Mouse (Mus musculus): ENCODE measurements at regions not wholly inside any gene's neighbourhood (a gene's known extent, or its start where the extent isn't known, plus 50 kb on each side); places are given as distances from the start of the nearest gene placed in this dataset.

DNA sequence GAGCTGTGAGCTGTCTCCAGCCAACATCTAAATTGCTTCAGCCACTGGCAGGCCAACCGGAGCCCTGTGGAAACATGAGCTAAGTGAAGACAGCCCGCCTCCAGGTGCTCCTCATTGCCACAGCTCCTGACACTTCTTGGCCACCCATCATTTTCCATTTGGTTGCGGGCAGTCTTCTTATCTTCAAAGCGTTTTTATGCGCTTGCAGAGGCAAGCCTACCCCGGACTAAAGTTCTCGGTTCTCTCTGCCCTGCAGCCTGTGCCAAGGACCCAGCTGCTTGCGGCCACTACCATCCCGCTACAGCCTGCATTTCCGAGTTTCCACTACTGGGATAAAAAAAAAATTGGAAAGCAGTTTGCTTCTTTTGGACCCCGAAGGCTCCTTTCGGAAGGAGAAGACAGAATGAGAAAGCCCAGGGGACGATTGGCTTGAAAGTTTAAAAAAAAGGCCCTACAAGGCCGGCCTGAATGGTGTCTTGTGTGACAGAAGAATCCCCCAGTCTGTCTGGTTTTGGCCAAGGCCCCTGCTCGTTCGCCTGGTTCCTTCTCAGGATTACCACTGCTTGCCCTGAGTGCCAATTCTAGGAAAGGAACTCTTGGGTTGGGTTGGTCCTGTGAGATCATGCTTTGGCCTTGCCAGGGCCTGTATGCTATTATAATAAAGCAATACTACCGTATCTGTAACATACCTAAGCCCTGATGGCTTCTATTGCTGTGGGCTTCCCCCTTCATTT is 124.6 kb upstream of the Meis1 start:
- in situ Hi-C loops (cut with MboI; ENCODE audit: low pct_ligation_motif_present, low pct_unique_long_range_greater_than_20kb, low sequenced_read_pairs), result no loop called here

DNA sequence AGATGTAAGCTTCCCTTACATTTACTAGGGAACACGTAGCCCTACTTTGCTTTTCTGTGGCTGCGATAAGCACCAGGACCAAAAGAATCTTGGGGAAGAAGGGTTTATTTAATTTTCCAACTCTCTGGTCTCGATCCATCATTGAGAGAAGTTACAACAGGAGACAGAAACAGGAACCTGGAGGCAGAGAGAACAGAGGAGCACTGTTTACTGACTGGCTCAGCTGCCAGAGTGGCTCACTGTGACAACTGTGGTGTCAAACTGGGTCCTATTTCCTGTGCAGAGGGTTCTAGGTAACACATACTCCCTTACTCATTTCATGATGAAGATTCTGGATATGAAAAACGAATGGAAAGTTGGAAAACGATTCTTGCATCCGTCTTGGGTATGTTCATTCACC is 125.7 kb upstream of the Meis1 start:
- no peak overlapping the region for H3K9ac ChIP-seq (ENCODE audit: insufficient read depth, low read depth)
- no peaks in the 10 kb centered on the region for H3K36me3 ChIP-seq (replicated peaks in 1 of 2; ENCODE audit: control insufficient read depth in 1 of 2, insufficient read depth in 1 of 2, low read length in 1 of 2)
- no peaks in the 10 kb centered on the region for H3K4me1 ChIP-seq (ENCODE audit: control insufficient read depth in 1 of 2, insufficient read depth in 2 of 2)
- no peak overlapping the region for H3K4me2 ChIP-seq (ENCODE audit: insufficient read depth, low read depth, poor library complexity, severe bottlenecking)
- TF ChIP-seq BHLHE40 (IDR thresholded peaks at IDR 0.05; ENCODE audit: low read depth, low read length) (no peak), ZNF384 (IDR thresholded peaks at IDR 0.05; ENCODE audit: low read depth, low read length) (no peak), NELFE (IDR thresholded peaks at IDR 0.05; ENCODE audit: low read depth, low read length) (no peak), USF2 (conservative IDR thresholded peaks at IDR 0.05; ENCODE audit: low read depth, low read length) (no peak), JUN (IDR thresholded peaks at IDR 0.05; ENCODE audit: insufficient read depth, low read depth, low read length) (no peak), MAFK (IDR thresholded peaks at IDR 0.05; ENCODE audit: insufficient replicate concordance, low read length) (no peak), HCFC1 (IDR thresholded peaks at IDR 0.05; ENCODE audit: low read depth, low read length) (no peak), NRF1 (IDR thresholded peaks at IDR 0.05; ENCODE audit: low read depth, low read length) (no peak), ZMIZ1 (IDR thresholded peaks at IDR 0.05; ENCODE audit: low read depth, low read length) (no peak), ZKSCAN1 (IDR thresholded peaks at IDR 0.05; ENCODE audit: borderline replicate concordance, low read depth, low read length) (no peak), ELF1 (IDR thresholded peaks at IDR 0.05; ENCODE audit: low read depth, low read length) (no peak), SIN3A (IDR thresholded peaks at IDR 0.05; ENCODE audit: low read length) (no peak), E2F4 (IDR thresholded peaks at IDR 0.05; ENCODE audit: insufficient replicate concordance, low read depth, low read length) (no peak), EP300 (IDR thresholded peaks at IDR 0.05; ENCODE audit: low read length) (no peak), ETS1 (conservative IDR thresholded peaks at IDR 0.05; ENCODE audit: low read depth, low read length) (no peak), POLR2AphosphoS2 (IDR thresholded peaks at IDR 0.05; ENCODE audit: low read depth, low read length) (no peak), TCF12 (IDR thresholded peaks at IDR 0.05; ENCODE audit: low read depth, low read length) (no peak), USF1 (IDR thresholded peaks at IDR 0.05; ENCODE audit: low read depth, low read length) (no peak), JUND (conservative IDR thresholded peaks at IDR 0.05; ENCODE audit: low read depth, low read length) (no peak), CTCF (conservative IDR thresholded peaks at IDR 0.05 in 1 of 2, IDR thresholded peaks at IDR 0.05 in 1 of 2; ENCODE audit: low read depth in 2 of 2, low read length in 2 of 2) (no peak)
- no peak for DNase-seq (ENCODE audit: extremely low read depth)
- H3K27ac ChIP-seq (ENCODE audit: insufficient read depth, low read depth), result no peak overlapping the region
- H3K79me2 ChIP-seq (replicated peaks; ENCODE audit: control insufficient read depth, extremely low read depth, insufficient read depth, poor library complexity, severe bottlenecking), result no peaks in the 10 kb centered on the region
- in situ Hi-C loops (cut with MboI; ENCODE audit: low pct_ligation_motif_present, low pct_unique_long_range_greater_than_20kb, low sequenced_read_pairs) (no loop called here), dilution Hi-C loops (cut with MboI; ENCODE audit: extremely low pct_ligation_motif_present, extremely low pct_unique_long_range_greater_than_20kb, low sequenced_read_pairs) (no loop called here)
- H3K9me3 ChIP-seq (replicated peaks; ENCODE audit: low read length), result no peaks in the 10 kb centered on the region
- H3K4me3 ChIP-seq (replicated peaks in 1 of 3; ENCODE audit: low read depth in 2 of 3, low read length in 2 of 3, poor library complexity in 1 of 3), result no peak overlapping the region
- H3K27me3 ChIP-seq (replicated peaks), result no peaks in the 10 kb centered on the region

More for the DNA sequence above, 124.6 kb upstream of the Meis1 start:
- no peak overlapping the region for H3K4me3 ChIP-seq (replicated peaks in 1 of 3; ENCODE audit: low read depth in 2 of 3, low read length in 2 of 3, poor library complexity in 1 of 3)
- DNase-seq (ENCODE audit: extremely low read depth), result no peak
- H3K4me2 ChIP-seq (ENCODE audit: insufficient read depth, low read depth, poor library complexity, severe bottlenecking), result no peak overlapping the region
- no peak overlapping the region for H3K9ac ChIP-seq (ENCODE audit: insufficient read depth, low read depth)
- no peaks in the 10 kb centered on the region for H3K79me2 ChIP-seq (replicated peaks; ENCODE audit: control insufficient read depth, extremely low read depth, insufficient read depth, poor library complexity, severe bottlenecking)
- H3K9me3 ChIP-seq (replicated peaks; ENCODE audit: low read length), result no peaks in the 10 kb centered on the region
- no peak overlapping the region for H3K27ac ChIP-seq (ENCODE audit: insufficient read depth, low read depth)
- dilution Hi-C loops (cut with MboI; ENCODE audit: extremely low pct_ligation_motif_present, extremely low pct_unique_long_range_greater_than_20kb, low sequenced_read_pairs), result no loop called here
- H3K36me3 ChIP-seq (replicated peaks in 1 of 2; ENCODE audit: control insufficient read depth in 1 of 2, insufficient read depth in 1 of 2, low read length in 1 of 2), result no peaks in the 10 kb centered on the region
- H3K27me3 ChIP-seq (replicated peaks), result no peaks in the 10 kb centered on the region
- TF ChIP-seq USF1 (IDR thresholded peaks at IDR 0.05; ENCODE audit: low read depth, low read length) (no peak), TCF12 (IDR thresholded peaks at IDR 0.05; ENCODE audit: low read depth, low read length) (no peak), PAX5 (IDR thresholded peaks at IDR 0.05; ENCODE audit: low read length) (no peak)
- H3K4me1 ChIP-seq (ENCODE audit: control insufficient read depth in 1 of 2, insufficient read depth in 2 of 2), result no peaks in the 10 kb centered on the region
